Mouse (Mus musculus) lung, adult 2 months (tissue): ENCODE data around the gene Zfp488.

ENCODE experiments used
- CTCF ChIP-seq: fragments of 200-500 bp; IDR thresholded peaks from 2 replicates; pipeline ENCODE4 v1.5.1; 2011; ENCODE audit warnings: mild to moderate bottlenecking, low read length, control low read depth; ENCODE audit not compliant: insufficient read depth
- POLR2A ChIP-seq: fragments of 200-500 bp; IDR thresholded peaks from 2 replicates; pipeline ENCODE4 v1.6.1; 2011; ENCODE audit warnings: low read depth, mild to moderate bottlenecking, control low read depth, low read length, borderline replicate concordance; ENCODE audit errors: extremely low read depth

DNA sequence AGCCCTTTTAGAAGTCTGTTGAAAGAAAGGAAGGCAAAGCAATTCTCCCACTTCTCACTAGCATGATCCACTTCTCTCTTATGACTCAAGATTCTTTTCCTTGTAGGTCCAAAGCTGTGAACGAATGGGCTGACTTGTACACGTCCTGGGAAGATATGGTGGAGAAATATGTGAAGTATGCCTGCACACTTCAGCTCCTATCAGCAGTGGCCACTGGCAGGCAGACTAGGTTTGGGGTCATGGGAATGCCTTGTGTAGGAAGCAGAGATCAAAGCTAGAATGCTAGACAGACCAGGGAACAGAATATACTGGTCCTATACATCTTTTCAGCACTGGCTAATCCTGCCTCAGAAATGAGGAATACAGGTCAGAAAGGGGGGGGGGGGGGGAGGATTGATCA, 48.1 kb upstream of the Zfp488 start:
- TF ChIP-seq CTCF, result no peak
- no peak for TF ChIP-seq POLR2A
